Mouse (Mus musculus) C2C12 (cell line): Measurements from ENCODE around the gene Cnnm3.

ENCODE experiments used
- CEBPB ChIP-seq: IDR thresholded peaks from one replicate; pipeline ENCODE4 v1.6.1; 2011; ENCODE audit warnings: low read depth, mild to moderate bottlenecking, control low read depth, moderate library complexity
- CTCF ChIP-seq: IDR thresholded peaks from one replicate; pipeline ENCODE4 v1.5.1; 2011; ENCODE audit not compliant: control insufficient read depth, insufficient read depth, insufficient read length
- FOSL1 ChIP-seq: IDR thresholded peaks from one replicate; pipeline ENCODE4 v1.8.0; 2011; ENCODE audit warnings: mild to moderate bottlenecking, low read length; ENCODE audit not compliant: poor library complexity, insufficient read depth, severe bottlenecking
- MAX ChIP-seq: IDR thresholded peaks from one replicate; pipeline ENCODE4 v1.6.1; 2011; ENCODE audit warnings: mild to moderate bottlenecking, control low read depth
- MYOG ChIP-seq: IDR thresholded peaks from one replicate; pipeline ENCODE4 v1.6.1; 2011; ENCODE audit not compliant: control insufficient read depth, insufficient read length; ENCODE audit errors: extremely low read depth
- USF1 ChIP-seq: IDR thresholded peaks from one replicate; pipeline ENCODE4 v1.6.1; 2011; ENCODE audit warnings: low read depth, mild to moderate bottlenecking, control low read depth, moderate library complexity

DNA sequence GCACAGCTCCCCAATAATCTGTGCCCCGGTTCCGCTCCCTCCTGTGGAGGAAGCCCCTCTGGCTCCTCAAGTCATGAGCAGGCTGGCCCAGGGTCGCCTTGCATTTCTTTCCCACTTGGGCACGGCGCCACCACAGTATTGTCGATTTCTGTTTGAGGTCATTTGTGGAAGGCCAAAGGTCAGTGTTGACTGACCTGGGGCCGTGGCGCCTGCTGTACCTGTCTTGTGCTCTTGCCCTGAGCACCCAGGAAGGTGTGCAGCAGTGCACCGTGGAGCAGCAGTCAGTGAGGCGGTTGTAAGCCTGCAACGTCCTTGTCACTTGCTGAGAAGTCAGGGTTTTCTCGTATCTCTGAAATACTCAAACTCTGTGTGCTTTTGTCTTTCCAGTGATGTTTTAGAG, 14.1 kb downstream of the Cnnm3 start:
- TF ChIP-seq CTCF: no peak
- no peak for TF ChIP-seq USF1
- no peak for TF ChIP-seq MAX
- TF ChIP-seq MYOG: no peak
- TF ChIP-seq CEBPB: no peak
- no peak for TF ChIP-seq FOSL1
